Mouse (Mus musculus): ENCODE measurements at regions not wholly inside any gene's neighbourhood (a gene's known extent, or its start where the extent isn't known, plus 50 kb on each side); places are given as distances from the start of the nearest gene placed in this dataset.
A peak's percentile ranks its signal among the peaks of the same experiment; 100 is the strongest.
"Not testable (repeated sequence)": the region's sequence is repeated elsewhere in the genome, so short reads cannot be mapped to it uniquely, and the experiment has no call there.

- H3K27ac ChIP-seq (ENCODE audit: insufficient read depth, low read length), result no peak overlapping the region
- TF ChIP-seq CTCF (IDR thresholded peaks at IDR 0.05; ENCODE audit: borderline replicate concordance, insufficient read depth, low read length), result no peak
- no peak for TF ChIP-seq POLR2A (IDR thresholded peaks at IDR 0.05; ENCODE audit: low read depth, low read length)
- H3K4me1 ChIP-seq (ENCODE audit: control insufficient read depth, insufficient read depth, low read length), result no peaks in the 10 kb centered on the region
- H3K4me3 ChIP-seq (ENCODE audit: insufficient read depth, low read length), result no peak overlapping the region
Observed at GRCm38 (mm10) chr2:171562656-171563055, 480.6 kb downstream of the Cbln4 start.

- H3K4me3 ChIP-seq (ENCODE audit: insufficient read depth, low read length); H3K27ac ChIP-seq (ENCODE audit: insufficient read depth, low read length); H3K4me1 ChIP-seq (ENCODE audit: control insufficient read depth, insufficient read depth, low read length): not testable (repeated sequence)
Observed at GRCm38 (mm10) chr2:171542768-171543167, 500.5 kb downstream of the Cbln4 start.

GRCm38 (mm10) chr2:171514876-171515275 lies 528.4 kb downstream of the Cbln4 start:
- no peaks in the 10 kb centered on the region for H3K4me1 ChIP-seq (ENCODE audit: control insufficient read depth, insufficient read depth, low read length)
- H3K4me3 ChIP-seq (ENCODE audit: insufficient read depth, low read length), result no peak overlapping the region
- H3K27ac ChIP-seq (ENCODE audit: insufficient read depth, low read length), result no peak overlapping the region
- TF ChIP-seq POLR2A (IDR thresholded peaks at IDR 0.05; ENCODE audit: low read depth, low read length) (no peak), CTCF (IDR thresholded peaks at IDR 0.05; ENCODE audit: borderline replicate concordance, insufficient read depth, low read length) (no peak)

GRCm38 (mm10) chr2:171496620-171497019 lies 546.6 kb downstream of the Cbln4 start:
- H3K4me1 ChIP-seq (ENCODE audit: control insufficient read depth, insufficient read depth, low read length), result no peaks in the 10 kb centered on the region
- no peak overlapping the region for H3K4me3 ChIP-seq (ENCODE audit: insufficient read depth, low read length)
- H3K27ac ChIP-seq (ENCODE audit: insufficient read depth, low read length), result no peak overlapping the region
- TF ChIP-seq POLR2A (IDR thresholded peaks at IDR 0.05; ENCODE audit: low read depth, low read length), result no peak
- no peak for TF ChIP-seq CTCF (IDR thresholded peaks at IDR 0.05; ENCODE audit: borderline replicate concordance, insufficient read depth, low read length)

GRCm38 (mm10) chr2:171493741-171494140 lies 549.5 kb downstream of the Cbln4 start:
- no peak overlapping the region for H3K27ac ChIP-seq (ENCODE audit: insufficient read depth, low read length)
- H3K4me3 ChIP-seq (ENCODE audit: insufficient read depth, low read length), result no peak overlapping the region
- no peaks in the 10 kb centered on the region for H3K4me1 ChIP-seq (ENCODE audit: control insufficient read depth, insufficient read depth, low read length)
- TF ChIP-seq CTCF (IDR thresholded peaks at IDR 0.05; ENCODE audit: borderline replicate concordance, insufficient read depth, low read length) (0 out of 2 replicates have a peak, but pooled peaks have one; percentile 37), POLR2A (IDR thresholded peaks at IDR 0.05; ENCODE audit: low read depth, low read length) (no peak)

- Histone ChIP-seq H3K27ac (ENCODE audit: insufficient read depth, low read length) (no peak overlapping the region), H3K4me1 (ENCODE audit: control insufficient read depth, insufficient read depth, low read length) (no peaks in the 10 kb centered on the region), H3K4me3 (ENCODE audit: insufficient read depth, low read length) (no peak overlapping the region)
- TF ChIP-seq CTCF (IDR thresholded peaks at IDR 0.05; ENCODE audit: borderline replicate concordance, insufficient read depth, low read length) (no peak), POLR2A (IDR thresholded peaks at IDR 0.05; ENCODE audit: low read depth, low read length) (no peak)
Observed at GRCm38 (mm10) chr2:171487284-171487683, 556.0 kb downstream of the Cbln4 start.

- Histone ChIP-seq H3K27ac (ENCODE audit: insufficient read depth, low read length) (no peak overlapping the region), H3K4me3 (ENCODE audit: insufficient read depth, low read length) (no peak overlapping the region), H3K4me1 (ENCODE audit: control insufficient read depth, insufficient read depth, low read length) (no peaks in the 10 kb centered on the region)
- no peak for TF ChIP-seq CTCF (IDR thresholded peaks at IDR 0.05; ENCODE audit: borderline replicate concordance, insufficient read depth, low read length)
- TF ChIP-seq POLR2A (IDR thresholded peaks at IDR 0.05; ENCODE audit: low read depth, low read length), result no peak
Observed at GRCm38 (mm10) chr2:171453241-171453640, 590.0 kb downstream of the Cbln4 start.

- no peak for TF ChIP-seq CTCF (IDR thresholded peaks at IDR 0.05; ENCODE audit: borderline replicate concordance, insufficient read depth, low read length)
- no peak for TF ChIP-seq POLR2A (IDR thresholded peaks at IDR 0.05; ENCODE audit: low read depth, low read length)
- H3K4me1 ChIP-seq (ENCODE audit: control insufficient read depth, insufficient read depth, low read length), result no peaks in the 10 kb centered on the region
- H3K27ac ChIP-seq (ENCODE audit: insufficient read depth, low read length), result no peak overlapping the region
- H3K4me3 ChIP-seq (ENCODE audit: insufficient read depth, low read length), result no peak overlapping the region
Observed at GRCm38 (mm10) chr2:171406057-171406456, 637.2 kb downstream of the Cbln4 start.

- TF ChIP-seq CTCF (IDR thresholded peaks at IDR 0.05; ENCODE audit: borderline replicate concordance, insufficient read depth, low read length), result no peak
- TF ChIP-seq POLR2A (IDR thresholded peaks at IDR 0.05; ENCODE audit: low read depth, low read length), result no peak
Observed at GRCm38 (mm10) chr2:171388936-171389335, 654.3 kb downstream of the Cbln4 start.

GRCm38 (mm10) chr2:171373457-171373856 lies 641.9 kb downstream of the Dok5 start:
- Histone ChIP-seq H3K4me3 (ENCODE audit: insufficient read depth, low read length) (no peak overlapping the region), H3K27ac (ENCODE audit: insufficient read depth, low read length) (no peak overlapping the region), H3K4me1 (ENCODE audit: control insufficient read depth, insufficient read depth, low read length) (no peaks in the 10 kb centered on the region)
- TF ChIP-seq POLR2A (IDR thresholded peaks at IDR 0.05; ENCODE audit: low read depth, low read length) (no peak), CTCF (IDR thresholded peaks at IDR 0.05; ENCODE audit: borderline replicate concordance, insufficient read depth, low read length) (no peak)

More at GRCm38 (mm10) chr2:171388936-171389335, 654.3 kb downstream of the Cbln4 start:
- Histone ChIP-seq H3K4me1 (ENCODE audit: control insufficient read depth, insufficient read depth, low read length) (no peaks in the 10 kb centered on the region), H3K4me3 (ENCODE audit: insufficient read depth, low read length) (no peak overlapping the region), H3K27ac (ENCODE audit: insufficient read depth, low read length) (no peak overlapping the region)

GRCm38 (mm10) chr2:171373016-171373415 lies 641.4 kb downstream of the Dok5 start:
- H3K4me1 ChIP-seq (ENCODE audit: control insufficient read depth, insufficient read depth, low read length), result no peaks in the 10 kb centered on the region
- no peak for TF ChIP-seq POLR2A (IDR thresholded peaks at IDR 0.05; ENCODE audit: low read depth, low read length)
- no peak for TF ChIP-seq CTCF (IDR thresholded peaks at IDR 0.05; ENCODE audit: borderline replicate concordance, insufficient read depth, low read length)
- no peak overlapping the region for H3K27ac ChIP-seq (ENCODE audit: insufficient read depth, low read length)
- H3K4me3 ChIP-seq (ENCODE audit: insufficient read depth, low read length), result no peak overlapping the region
